Mouse (Mus musculus) CH12.LX (cell line): ENCODE results near the gene Slc6a17. TPM values are rescaled to one million over a fixed set of nuclear protein-coding genes. Genes with fewer than 3 reads are reported as not detected.

Experiments used
- DNase-seq: peaks from one replicate; pipeline ENCODE4 v3.0.0-alpha.2; 2013; ENCODE audit errors: extremely low read depth
- H3K27ac ChIP-seq: 2 replicates; pipeline ENCODE4 v1.5.1; 2012; ENCODE audit warnings: low read depth, mild to moderate bottlenecking, control low read depth, moderate library complexity; ENCODE audit not compliant: insufficient read depth
- H3K27me3 ChIP-seq: replicated peaks from 2 replicates; pipeline ENCODE3; 2012; ENCODE audit warnings: inconsistent platforms
- H3K36me3 ChIP-seq, 2 experiments: replicated peaks in 1 of 2; 2 replicates each; pipeline versions ENCODE3 to v1.6.1; 2012; ENCODE audit warnings: inconsistent platforms in 1 of 2, low read length in 1 of 2, mild to moderate bottlenecking in 1 of 2, mixed read lengths in 1 of 2, moderate library complexity in 1 of 2; ENCODE audit not compliant: control insufficient read depth in 1 of 2, insufficient read depth in 1 of 2
- H3K4me1 ChIP-seq, 2 experiments: 2 replicates each; pipeline ENCODE4 v1.6.1; 2012; ENCODE audit warnings: inconsistent platforms in 1 of 2, moderate library complexity in 1 of 2; ENCODE audit not compliant: insufficient read depth in 2 of 2, control insufficient read depth in 1 of 2
- H3K4me2 ChIP-seq: 2 replicates; pipeline ENCODE4 v1.6.1; 2012; ENCODE audit warnings: low read depth, mild to moderate bottlenecking, control low read depth; ENCODE audit not compliant: poor library complexity, insufficient read depth, severe bottlenecking
- H3K4me3 ChIP-seq, 3 experiments: fragments of 150-350 bp in 1 of 3; sonication (generic) in 1 of 3; replicated peaks in 1 of 3; 2 replicates each; pipeline versions ENCODE3 to v1.5.1; 2011 to 2012; ENCODE audit warnings: low read depth in 2 of 3, low read length in 2 of 3, mild to moderate bottlenecking in 2 of 3, moderate library complexity in 2 of 3, control low read depth in 1 of 3, improper control_type of control experiment in 1 of 3, inconsistent platforms in 1 of 3, mixed read lengths in 1 of 3; ENCODE audit not compliant: poor library complexity in 1 of 3
- H3K79me2 ChIP-seq: replicated peaks from 2 replicates; pipeline ENCODE4 v1.6.1; 2012; ENCODE audit warnings: mild to moderate bottlenecking, moderate library complexity; ENCODE audit not compliant: control insufficient read depth, poor library complexity, insufficient read depth, severe bottlenecking; ENCODE audit errors: extremely low read depth
- H3K9ac ChIP-seq: 2 replicates; pipeline ENCODE4 v1.6.1; 2012; ENCODE audit warnings: low read depth, mild to moderate bottlenecking, control low read depth, moderate library complexity; ENCODE audit not compliant: insufficient read depth
- H3K9me3 ChIP-seq: replicated peaks from 2 replicates; pipeline ENCODE3; 2012; ENCODE audit warnings: low read length, inconsistent platforms, mixed read lengths
- BHLHE40 ChIP-seq: IDR thresholded peaks from 2 replicates; pipeline ENCODE4 v1.6.1; 2011; ENCODE audit warnings: mild to moderate bottlenecking, low read depth, low read length, improper control_type of control experiment
- CHD2 ChIP-seq: IDR thresholded peaks from 2 replicates; pipeline ENCODE4 v1.6.1; 2011; ENCODE audit warnings: low read length, improper control_type of control experiment
- ELF1 ChIP-seq: IDR thresholded peaks from 2 replicates; pipeline ENCODE4 v1.6.1; 2014; ENCODE audit warnings: low read depth, mild to moderate bottlenecking, inconsistent platforms, low read length, improper control_type of control experiment
- EP300 ChIP-seq: IDR thresholded peaks from 2 replicates; pipeline ENCODE4 v1.6.1; 2011; ENCODE audit warnings: low read length, improper control_type of control experiment
- HCFC1 ChIP-seq: IDR thresholded peaks from 2 replicates; pipeline ENCODE4 v1.6.1; 2012; ENCODE audit warnings: low read depth, mild to moderate bottlenecking, inconsistent platforms, low read length, improper control_type of control experiment
- JUN ChIP-seq: IDR thresholded peaks from 2 replicates; pipeline ENCODE4 v1.6.1; 2011; ENCODE audit warnings: low read depth, mild to moderate bottlenecking, low read length, improper control_type of control experiment, moderate library complexity; ENCODE audit not compliant: insufficient read depth
- KAT2A ChIP-seq: IDR thresholded peaks from 2 replicates; pipeline ENCODE4 v1.6.1; 2012; ENCODE audit warnings: low read length, improper control_type of control experiment, inconsistent platforms; ENCODE audit not compliant: insufficient replicate concordance
- MAFK ChIP-seq: IDR thresholded peaks from 2 replicates; pipeline ENCODE4 v1.6.1; 2011; ENCODE audit warnings: low read length, improper control_type of control experiment; ENCODE audit not compliant: insufficient replicate concordance
- MEF2A ChIP-seq: IDR thresholded peaks from 2 replicates; pipeline ENCODE4 v1.6.1; 2014; ENCODE audit warnings: low read depth, mild to moderate bottlenecking, inconsistent platforms, low read length, improper control_type of control experiment, borderline replicate concordance
- MXI1 ChIP-seq: IDR thresholded peaks from 2 replicates; pipeline ENCODE4 v1.6.1; 2011; ENCODE audit warnings: mild to moderate bottlenecking, low read depth, low read length, improper control_type of control experiment
- NELFE ChIP-seq: IDR thresholded peaks from 2 replicates; pipeline ENCODE4 v1.6.1; 2011; ENCODE audit warnings: low read depth, low read length, improper control_type of control experiment
- NRF1 ChIP-seq: IDR thresholded peaks from 2 replicates; pipeline ENCODE4 v1.6.1; 2014; ENCODE audit warnings: low read depth, mild to moderate bottlenecking, inconsistent platforms, low read length, improper control_type of control experiment, moderate library complexity
- RCOR1 ChIP-seq: conservative IDR thresholded peaks from 2 replicates; pipeline ENCODE4 v1.6.1; 2012; ENCODE audit warnings: low read depth, mild to moderate bottlenecking, inconsistent platforms, low read length, improper control_type of control experiment
- TCF12 ChIP-seq: IDR thresholded peaks from 2 replicates; pipeline ENCODE4 v1.6.1; 2014; ENCODE audit warnings: low read depth, mild to moderate bottlenecking, inconsistent platforms, low read length, improper control_type of control experiment
- USF1 ChIP-seq: IDR thresholded peaks from 2 replicates; pipeline ENCODE4 v1.6.1; 2014; ENCODE audit warnings: low read depth, mild to moderate bottlenecking, inconsistent platforms, low read length, improper control_type of control experiment
- USF2 ChIP-seq: conservative IDR thresholded peaks from 2 replicates; pipeline ENCODE4 v1.6.1; 2011; ENCODE audit warnings: low read depth, low read length, improper control_type of control experiment
- ZKSCAN1 ChIP-seq: IDR thresholded peaks from 2 replicates; pipeline ENCODE4 v1.6.1; 2012; ENCODE audit warnings: low read depth, inconsistent platforms, low read length, improper control_type of control experiment, borderline replicate concordance
- dilution Hi-C: fragments of 300-500 bp; cut with MboI; formaldehyde crosslinking; loops from 2 replicates; pipeline ENCODE4 v1.14.3; 2020; ENCODE audit warnings: low sequenced_read_pairs; ENCODE audit not compliant: extremely low pct_unique_long_range_greater_than_20kb, extremely low pct_ligation_motif_present
- in situ Hi-C: fragments of 300-500 bp; cut with MboI; formaldehyde crosslinking; loops from 3 replicates; pipeline ENCODE4 v1.14.3; 2019; ENCODE audit warnings: low sequenced_read_pairs, low pct_ligation_motif_present, low pct_unique_long_range_greater_than_20kb, mixed read lengths
- polyA plus RNA-seq: library from polyadenylated mRNA; unstranded; fragments of >175 nt; gene quantifications from 2 replicates; pipeline ENCODE4 v1.2.1, GENCODE M21; 2012; ENCODE audit warnings: low read depth; ENCODE audit not compliant: insufficient read length
- total RNA-seq, 2 experiments: library from RNA; depleted of rRNA; stranded (reverse); fragments of 300-350 nt in 1 of 2; fragments of >200 nt in 1 of 2; gene quantifications; 2 replicates each; pipeline ENCODE4 v1.2.3; 2012 to 2014

Slc6a17 gene
- total and polyA plus RNA-seq, 3 experiments = not detected

DNA sequence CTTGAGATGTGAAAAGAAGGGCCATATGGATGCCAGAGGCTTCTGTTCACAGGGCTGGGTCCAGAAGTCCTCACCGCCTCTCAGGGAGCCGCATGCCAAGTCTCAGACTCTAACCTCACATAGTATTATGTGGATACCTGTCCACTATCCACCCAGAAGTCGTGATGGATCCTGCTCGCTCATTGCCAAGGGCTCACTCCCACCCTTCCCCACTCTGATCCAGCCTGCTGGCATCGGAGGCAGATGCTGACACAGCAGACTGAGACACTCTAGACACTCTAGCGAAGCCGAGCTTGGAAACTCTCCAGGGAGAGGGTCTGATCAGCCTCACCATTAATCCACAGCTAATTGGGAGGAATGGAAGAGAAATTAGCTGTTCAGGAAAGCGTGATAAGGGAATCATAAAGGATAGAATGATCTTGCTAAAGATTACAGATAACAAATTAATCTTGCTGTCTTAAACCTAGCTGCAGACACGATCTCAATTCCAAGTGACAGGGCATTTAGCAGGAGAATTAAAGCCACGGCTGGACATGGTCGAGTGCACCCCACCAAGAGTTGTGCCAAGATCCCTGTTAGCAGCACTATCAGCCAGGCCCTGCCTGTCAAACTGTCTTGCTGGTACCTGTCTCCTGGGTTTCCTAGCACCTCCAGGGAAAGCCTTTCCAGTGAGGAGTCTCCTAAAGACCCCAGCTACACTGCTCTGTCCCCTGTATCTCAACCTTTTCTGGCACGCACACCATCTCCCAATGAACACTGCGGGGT lies 21.6 kb downstream of the Slc6a17 start:
- no peak overlapping the region for H3K4me3 ChIP-seq
- H3K4me1 ChIP-seq = no peaks in the 10 kb centered on the region
- H3K9ac ChIP-seq = no peak overlapping the region
- TF ChIP-seq CHD2 = no peak
- TF ChIP-seq KAT2A = no peak
- no peak for TF ChIP-seq TCF12
- TF ChIP-seq JUN = no peak
- TF ChIP-seq RCOR1 = no peak
- no peak overlapping the region for H3K4me2 ChIP-seq
- H3K27ac ChIP-seq = no peak overlapping the region
- peaks cover 50% of the 10 kb centered on the region for H3K27me3 ChIP-seq
- dilution Hi-C loops (no loop called here), in situ Hi-C loops (no loop called here)
- H3K36me3 ChIP-seq = no peaks in the 10 kb centered on the region
- H3K79me2 ChIP-seq = no peaks in the 10 kb centered on the region
- H3K9me3 ChIP-seq = peaks cover 6% of the 10 kb centered on the region
- no peak for DNase-seq

- H3K27ac ChIP-seq = no peak overlapping the region
- H3K79me2 ChIP-seq = no peaks in the 10 kb centered on the region
- no peaks in the 10 kb centered on the region for H3K4me1 ChIP-seq
- H3K9me3 ChIP-seq = peaks cover 6% of the 10 kb centered on the region
- H3K27me3 ChIP-seq = peaks cover 57% of the 10 kb centered on the region
- no peak for DNase-seq
- H3K4me2 ChIP-seq = no peak overlapping the region
- TF ChIP-seq USF1 = no peak
- no peak for TF ChIP-seq NELFE
- TF ChIP-seq HCFC1 = no peak
- no peak for TF ChIP-seq BHLHE40
- TF ChIP-seq EP300 = no peak
- TF ChIP-seq MEF2A = no peak
- no peak for TF ChIP-seq ELF1
- TF ChIP-seq KAT2A = no peak
- TF ChIP-seq USF2 = no peak
- no peak for TF ChIP-seq NRF1
- no peak for TF ChIP-seq ZKSCAN1
- TF ChIP-seq MAFK = no peak
- no peak for TF ChIP-seq MXI1
- no peak overlapping the region for H3K9ac ChIP-seq
- H3K4me3 ChIP-seq = no peak overlapping the region
- H3K36me3 ChIP-seq = no peaks in the 10 kb centered on the region
- dilution Hi-C loops = no loop called here
- in situ Hi-C loops = no loop called here
Measured at GRCm38 (mm10) chr3:107495524-107495923, 22.3 kb downstream of the Slc6a17 start.
